Mouse (Mus musculus) naive thymus-derived CD4-positive, alpha-beta T cell, adult 2 months (primary cell): Measurements from ENCODE around the gene Slc35b2.

Experiments used
- DNase-seq: peaks from one replicate; pipeline ENCODE4 v3.0.0-alpha.2; 2011; ENCODE audit warnings: low read depth

Gene Slc35b2

DNA sequence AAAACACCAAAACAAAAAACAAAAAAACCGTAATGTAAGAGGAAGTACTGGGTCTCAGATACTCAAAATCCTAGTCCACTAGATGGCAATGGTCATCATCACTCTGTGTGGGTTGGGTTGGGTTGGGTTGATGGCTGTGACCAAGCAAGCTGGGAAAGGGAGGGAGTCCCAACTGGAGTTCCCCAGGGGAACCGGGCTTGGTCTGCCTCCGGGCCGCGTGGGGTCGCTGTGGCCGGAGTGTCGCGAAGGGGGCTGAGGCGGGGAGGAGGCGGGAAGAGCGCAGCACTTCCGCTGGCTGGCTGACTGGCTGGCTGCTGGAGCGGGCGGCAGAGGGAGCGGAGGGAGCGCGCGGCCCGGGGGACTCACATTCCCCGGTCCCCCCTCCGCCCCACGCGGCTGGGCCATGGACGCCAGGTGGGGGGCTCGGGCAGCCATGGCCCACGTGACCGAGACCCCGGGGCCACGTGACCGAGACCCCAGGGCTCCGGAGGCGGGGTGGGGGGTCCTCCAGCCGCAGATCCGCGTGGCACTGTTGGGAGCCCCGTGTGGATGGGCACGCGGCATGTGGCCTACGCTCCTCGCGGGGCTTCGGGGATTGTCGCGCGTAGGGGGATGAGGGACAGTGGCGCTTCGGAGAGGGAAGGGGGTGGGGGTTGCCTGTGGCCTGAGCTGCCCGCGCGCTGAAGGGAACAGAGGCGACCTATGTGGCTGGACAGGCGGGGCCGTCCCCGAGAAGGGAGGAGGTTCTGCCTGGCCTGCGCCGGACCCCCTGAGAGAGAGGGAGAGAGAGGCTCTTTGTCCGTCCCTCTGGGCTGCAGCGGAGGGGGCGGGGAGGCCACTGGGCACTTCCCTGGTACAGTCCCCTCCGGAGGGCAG, at the start of gene Slc35b2:
TSS of gene Slc35b2 (plus strand) at position 220 of the 876 bp plus-strand sequence.
- DNase-seq, result peak; percentile 88

- no peak for DNase-seq
Measured at GRCm38 (mm10) chr17:45515204-45515726, 48.4 kb upstream of the Slc35b2 start.

DNA sequence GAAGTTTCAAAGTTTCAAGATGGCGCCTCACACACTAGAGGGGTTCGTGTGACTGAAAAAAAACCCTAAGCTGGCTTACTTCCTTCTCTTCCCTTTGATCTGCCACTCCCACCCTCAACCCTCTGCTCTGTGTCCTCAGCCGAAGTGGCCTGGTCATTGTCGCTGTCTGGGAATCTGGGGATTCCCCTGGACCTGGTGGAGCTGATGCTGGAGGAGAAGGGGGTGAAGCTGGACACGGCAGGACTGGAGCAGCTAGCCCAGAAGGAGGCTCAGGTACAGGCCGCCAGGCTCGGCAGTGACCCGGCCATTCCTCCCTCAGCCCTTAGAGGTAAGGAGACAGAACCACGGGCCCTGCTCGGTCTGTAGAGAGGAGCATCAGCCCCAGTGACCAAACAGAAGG, 47.9 kb upstream of the Slc35b2 start:
- DNase-seq, result no peak

DNA sequence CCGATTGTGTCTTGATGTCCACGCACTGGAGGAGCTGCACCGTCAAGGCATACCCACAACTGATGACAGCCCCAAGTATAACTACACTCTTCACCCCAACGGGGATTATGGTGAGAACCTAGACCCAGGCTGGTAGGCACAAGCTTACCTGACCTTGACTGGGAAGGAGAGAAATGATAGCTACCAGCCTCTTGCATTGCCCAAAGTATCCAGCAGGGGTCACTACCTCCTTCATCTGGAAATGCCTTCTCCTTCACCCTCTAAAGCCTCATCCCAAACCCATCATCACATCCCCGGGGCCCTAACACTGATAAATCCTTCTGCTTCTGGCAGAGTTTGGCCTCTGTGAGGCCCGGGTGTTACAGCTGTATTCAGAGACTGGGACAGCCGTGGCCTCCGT, 47.2 kb upstream of the Slc35b2 start:
- DNase-seq, result peak; percentile 85

DNA sequence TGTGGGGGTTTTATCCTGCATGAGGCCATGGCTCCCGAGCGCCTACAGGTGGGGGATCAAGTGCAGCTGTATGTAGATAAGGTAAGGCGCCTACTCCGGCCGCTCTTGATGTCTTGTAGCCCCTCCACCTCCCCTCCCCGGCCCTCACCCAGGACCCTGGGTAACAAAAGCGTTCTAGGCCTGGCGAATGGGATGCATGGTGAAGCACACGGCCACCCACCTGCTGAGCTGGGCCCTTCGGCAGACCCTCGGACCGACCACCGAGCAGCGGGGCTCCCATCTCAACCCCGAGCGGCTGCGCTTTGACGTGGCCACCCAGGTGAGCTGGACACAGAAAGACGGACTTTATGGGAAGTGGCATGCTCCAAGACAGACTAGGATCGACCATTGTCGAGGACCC, 46.5 kb upstream of the Slc35b2 start:
- no peak for DNase-seq

DNA sequence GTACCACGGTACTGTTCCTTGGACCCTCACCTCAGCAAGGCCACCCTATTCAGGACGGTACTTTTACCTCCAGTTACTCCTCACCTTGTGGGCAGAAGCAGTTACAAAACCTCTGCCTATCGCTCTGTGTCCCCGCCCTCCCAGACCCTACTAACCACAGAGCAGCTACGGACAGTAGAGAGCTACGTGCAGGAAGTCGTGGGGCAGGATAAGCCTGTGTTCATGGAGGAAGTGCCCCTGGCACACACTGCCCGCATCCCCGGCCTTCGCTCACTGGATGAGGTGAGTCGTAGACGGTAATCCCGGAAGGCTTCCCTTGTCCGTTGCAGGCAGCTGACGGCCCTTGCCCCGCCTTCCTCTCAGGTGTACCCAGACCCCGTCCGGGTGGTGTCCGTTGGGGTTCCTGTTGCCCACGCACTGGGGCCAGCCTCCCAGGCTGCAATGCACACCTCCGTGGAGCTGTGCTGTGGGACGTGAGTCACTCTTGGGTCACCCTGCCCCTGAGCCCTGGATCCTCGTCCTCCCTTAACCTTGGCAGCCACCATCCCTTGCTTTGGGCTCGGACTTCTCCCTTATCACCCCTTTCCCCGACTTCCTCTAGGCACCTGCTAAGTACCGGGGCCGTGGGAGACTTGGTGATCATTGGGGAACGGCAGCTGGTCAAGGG, 46.0 kb upstream of the Slc35b2 start:
- no peak for DNase-seq

- no peak for DNase-seq
Measured at GRCm38 (mm10) chr17:45518766-45519475, 44.8 kb upstream of the Slc35b2 start.

DNA sequence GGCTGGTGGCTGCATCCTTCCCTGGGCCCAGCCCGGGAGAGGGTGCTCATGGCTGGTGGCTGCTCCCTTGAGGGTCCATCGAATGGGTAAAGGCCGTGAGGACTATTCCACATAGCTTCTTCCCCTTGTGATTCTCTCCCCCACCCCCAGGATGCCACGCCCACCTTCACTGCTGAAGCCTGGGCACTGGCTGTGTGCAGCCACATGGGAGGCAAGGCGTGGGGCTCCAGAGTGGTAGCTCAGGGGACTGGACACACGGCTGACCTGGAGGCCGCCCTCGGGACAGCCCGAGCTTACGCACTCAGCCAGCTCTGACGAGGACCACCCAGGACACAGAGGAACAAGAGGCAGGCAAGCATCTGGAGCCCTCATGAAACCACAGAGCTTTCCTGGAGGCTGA, 43.5 kb upstream of the Slc35b2 start:
- no peak for DNase-seq

GRCm38 (mm10) chr17:45523263-45523662, 40.4 kb upstream of the Slc35b2 start, which contains the start of gene Tcte1:
Gene Tcte1, plus strand, starts transcription at chr17:45523434.
- DNase-seq, result no peak

DNA sequence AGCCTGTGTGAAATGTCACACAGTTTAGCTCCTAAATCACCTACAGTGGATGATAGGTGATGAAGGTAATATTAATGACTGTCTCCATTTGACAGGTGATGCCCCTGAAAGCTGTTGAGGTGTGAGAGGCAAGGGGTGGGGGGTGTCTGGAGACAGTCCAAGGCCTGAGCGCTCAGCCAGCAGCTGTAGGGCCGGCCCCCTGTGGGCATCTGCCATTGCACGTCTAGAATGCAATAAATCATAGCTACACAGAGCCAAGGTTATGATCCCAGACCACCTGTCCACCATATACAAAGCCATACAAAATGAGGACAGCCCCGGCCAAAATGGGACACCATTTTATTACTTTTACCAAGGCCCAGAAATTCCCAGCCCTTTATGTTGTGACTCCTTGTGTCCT, 38.7 kb upstream of the Slc35b2 start:
- DNase-seq, result no peak

DNA sequence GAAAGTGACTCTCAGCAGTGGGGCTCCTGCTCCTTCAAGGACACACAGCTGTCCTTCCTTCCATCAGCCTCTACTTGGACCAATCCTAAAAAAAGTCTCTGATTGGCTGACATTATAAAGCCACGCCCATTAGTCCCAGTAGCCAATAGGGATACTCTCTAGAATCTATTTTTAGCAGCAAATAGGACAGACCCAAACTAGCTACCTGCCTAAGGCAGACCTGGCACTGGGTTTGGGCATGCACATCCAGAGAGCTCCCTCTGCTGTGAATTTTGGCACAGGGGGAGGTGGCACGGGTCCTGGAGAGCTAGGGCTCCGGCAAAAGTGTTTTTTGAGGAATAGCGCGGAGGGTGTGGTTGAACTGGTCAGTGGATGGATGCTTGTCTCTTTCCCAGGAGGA, 37.1 kb upstream of the Slc35b2 start:
- no peak for DNase-seq

DNA sequence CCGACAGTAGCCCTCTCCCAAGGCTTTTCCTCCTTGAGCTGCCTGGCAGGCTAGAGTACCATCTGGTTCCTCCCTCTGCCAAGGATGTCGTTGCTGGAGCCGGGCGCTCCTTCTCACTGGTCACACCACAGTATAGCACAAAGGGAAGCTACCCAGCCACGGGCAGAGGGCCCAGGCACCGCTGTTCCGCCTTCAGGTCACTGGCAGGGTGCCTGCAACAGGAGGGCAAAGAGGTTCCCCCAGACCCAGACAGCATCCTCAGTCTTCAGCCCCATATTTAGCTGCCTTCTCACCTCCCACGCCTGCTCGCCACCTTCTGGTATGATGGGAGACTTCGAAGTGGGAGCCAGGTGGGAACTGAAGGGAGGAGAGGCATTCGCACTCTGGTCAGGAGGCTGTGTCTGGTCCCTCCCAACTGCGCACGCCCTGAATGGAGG, 33.3 kb upstream of the Slc35b2 start:
- no peak for DNase-seq

- DNase-seq, result no peak
Measured at GRCm38 (mm10) chr17:45532896-45533295, 30.8 kb upstream of the Slc35b2 start.

- DNase-seq, result no peak
Measured at GRCm38 (mm10) chr17:45536264-45536663, 27.4 kb upstream of the Slc35b2 start.

- no peak for DNase-seq
Measured at GRCm38 (mm10) chr17:45538394-45538793, 25.3 kb upstream of the Slc35b2 start.

- DNase-seq, result no peak
Measured at GRCm38 (mm10) chr17:45539664-45540063, 24.0 kb upstream of the Slc35b2 start.

DNA sequence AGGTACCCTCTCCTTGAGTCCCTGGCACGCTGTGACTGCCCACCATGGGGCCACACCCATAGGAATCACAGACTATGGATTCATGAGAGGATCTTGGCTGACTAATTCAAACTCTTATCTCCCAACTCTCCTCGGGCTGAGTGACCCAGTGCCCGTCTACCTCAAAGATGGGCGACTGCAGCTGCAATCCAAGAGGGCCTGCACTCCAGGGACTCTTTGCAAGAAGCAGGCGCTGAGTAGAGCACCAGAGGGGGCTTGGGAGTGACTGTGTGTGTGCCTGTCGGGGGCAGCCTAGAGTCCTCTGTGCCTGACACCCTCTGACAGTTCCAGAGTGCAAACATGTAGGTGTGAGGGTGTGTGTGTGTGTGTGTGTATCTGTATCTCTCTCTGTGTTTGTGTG, 21.5 kb upstream of the Slc35b2 start:
- DNase-seq, result no peak

DNA sequence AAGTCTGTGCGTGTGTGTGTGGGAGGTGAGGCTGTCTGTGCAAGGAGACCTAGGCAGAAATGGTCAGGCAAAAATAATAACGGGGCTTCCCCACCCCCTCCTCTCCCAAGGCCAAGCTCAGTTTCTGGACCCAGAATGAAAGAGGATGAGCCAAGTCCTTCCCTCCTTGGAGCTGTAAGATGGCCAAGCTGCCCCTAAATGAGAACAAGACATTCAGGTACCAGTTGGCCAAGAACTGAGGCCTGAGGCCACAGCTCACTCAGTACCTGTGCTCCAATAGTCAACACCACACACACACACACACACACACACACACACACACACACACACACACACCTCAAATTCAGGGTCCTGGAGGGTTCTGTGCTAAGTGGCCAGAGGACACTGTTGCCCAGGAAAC, 21.0 kb upstream of the Slc35b2 start:
- DNase-seq, result no peak

- DNase-seq, result no peak
Measured at GRCm38 (mm10) chr17:45543115-45543514, 20.6 kb upstream of the Slc35b2 start.

GRCm38 (mm10) chr17:45544001-45544872, 19.4 kb upstream of the Slc35b2 start:
- no peak for DNase-seq

- no peak for DNase-seq
Measured at GRCm38 (mm10) chr17:45544873-45545277, 18.8 kb upstream of the Slc35b2 start.
